ENCODE assay signal across 14 mouse cellular contexts in genomic region chr10:25928448-25928786, GRCm38 (mm10).
DNase-seq lines count a peak whose midpoint lies in the region; ATAC-seq lines count a peak whose summit lies in the region.
"Had no signal": no experiment of that assay in that cellular context is flagged by ENCODE, and none has a peak within 500 bp of the region (broad histone marks: within the 10 kb centered on the region; RNA-seq: fewer than 3 reads in every experiment).

No protein-coding gene starts in this region.

- H3K27ac ChIP-seq in forebrain, embryonic 15.5 days (replicated peaks) = no peak overlapping the region
- no peak overlapping the region for H3K27ac ChIP-seq in forebrain, embryonic 10.5 days
- H3K27ac ChIP-seq in embryonic facial prominence, embryonic 14.5 days (replicated peaks; ENCODE audit: low read depth, low read length) = peak overlapping the region; percentile 56
- no peak overlapping the region for H3K27ac ChIP-seq in liver, embryonic 12.5 days
- H3K27ac ChIP-seq: gastrocnemius, adult 2 months; hindbrain, postnatal 0 days had no signal

- no peaks in the 10 kb centered on the region for H3K36me3 ChIP-seq in forebrain, embryonic 15.5 days
- no peaks in the 10 kb centered on the region for H3K36me3 ChIP-seq in forebrain, embryonic 10.5 days (replicated peaks)
- H3K36me3 ChIP-seq in embryonic facial prominence, embryonic 14.5 days (ENCODE audit: control insufficient read depth, insufficient read depth, low read length) = no peaks in the 10 kb centered on the region
- no peaks in the 10 kb centered on the region for H3K36me3 ChIP-seq in liver, embryonic 12.5 days

- DNase-seq in forebrain, embryonic 10.5 days (ENCODE audit: extremely low spot score, low spot score) = no peak
- DNase-seq in 3T3-L1 (ENCODE audit: low read depth, low spot score) = peak; percentile 34
- no peak for DNase-seq in embryonic facial prominence, embryonic 14.5 days (ENCODE audit: low spot score)
- no peak for DNase-seq in ovary, postnatal 14 days (ENCODE audit: low spot score)
- DNase-seq in layer of hippocampus, adult 18-20 months (ENCODE audit: low spot score in 2 of 2) = no peak
- no peak for DNase-seq in cerebellum, postnatal 4 days (ENCODE audit: low spot score in 2 of 2)
- DNase-seq: adrenal gland, postnatal 14 days; gastrocnemius, adult 2 months; thymus, postnatal 14 days had no signal

- no peak overlapping the region for H3K4me3 ChIP-seq in forebrain, embryonic 15.5 days
- no peak overlapping the region for H3K4me3 ChIP-seq in forebrain, embryonic 10.5 days
- H3K4me3 ChIP-seq in embryonic facial prominence, embryonic 14.5 days (ENCODE audit: low read depth, low read length) = no peak overlapping the region
- H3K4me3 ChIP-seq in liver, embryonic 12.5 days = no peak overlapping the region
- H3K4me3 ChIP-seq: gastrocnemius, adult 2 months had no signal

- H3K27me3 ChIP-seq in forebrain, embryonic 15.5 days = no peaks in the 10 kb centered on the region
- 0 out of 2 replicates have a peak, but pooled peaks cover 4% of the 10 kb centered on the region for H3K27me3 ChIP-seq in forebrain, embryonic 10.5 days (ENCODE audit: poor library complexity, severe bottlenecking)
- H3K27me3 ChIP-seq in embryonic facial prominence, embryonic 14.5 days (replicated peaks; ENCODE audit: control insufficient read depth, insufficient read depth, low read length) = no peaks in the 10 kb centered on the region
- H3K27me3 ChIP-seq in liver, embryonic 12.5 days (replicated peaks) = no peaks in the 10 kb centered on the region
- H3K27me3 ChIP-seq: Patski had no signal

- ATAC-seq in forebrain, embryonic 15.5 days (replicated peaks) = peak; percentile 3
- no peak for ATAC-seq in embryonic facial prominence, embryonic 14.5 days (ENCODE audit: low read depth)
- ATAC-seq in liver, embryonic 12.5 days = peak; percentile 44; the same call in 1 of the 2 replicates
- ATAC-seq: Patski had no signal

- 40% methylated on average over 3 of the region's 3 CpGs for WGBS in forebrain, embryonic 15.5 days
- WGBS in forebrain, embryonic 10.5 days = 51% methylated on average over 3 of the region's 3 CpGs
- 41% methylated on average over 3 of the region's 3 CpGs for WGBS in embryonic facial prominence, embryonic 14.5 days
- 42% methylated on average over 3 of the region's 3 CpGs for WGBS in liver, embryonic 12.5 days (ENCODE audit: insufficient replicate concordance)

- H3K4me2 ChIP-seq in forebrain, embryonic 15.5 days (replicated peaks) = no peak overlapping the region
- H3K4me2 ChIP-seq in embryonic facial prominence, embryonic 14.5 days (ENCODE audit: low read depth, low read length) = no peak overlapping the region
- H3K4me2 ChIP-seq in liver, embryonic 12.5 days = no peak overlapping the region
- H3K4me2 ChIP-seq: lung, embryonic 14.5 days had no signal

- H3K4me1 ChIP-seq in forebrain, embryonic 15.5 days = peaks cover 12% of the 10 kb centered on the region
- peaks cover 26% of the 10 kb centered on the region for H3K4me1 ChIP-seq in forebrain, embryonic 10.5 days
- H3K4me1 ChIP-seq in embryonic facial prominence, embryonic 14.5 days (ENCODE audit: control insufficient read depth, insufficient read depth, low read length) = peaks cover 30% of the 10 kb centered on the region
- H3K4me1 ChIP-seq in liver, embryonic 12.5 days = no peaks in the 10 kb centered on the region

- H3K9me3 ChIP-seq in forebrain, embryonic 15.5 days = no peaks in the 10 kb centered on the region
- H3K9me3 ChIP-seq in forebrain, embryonic 10.5 days = no peaks in the 10 kb centered on the region
- no peaks in the 10 kb centered on the region for H3K9me3 ChIP-seq in embryonic facial prominence, embryonic 14.5 days (ENCODE audit: control insufficient read depth, low read length)
- H3K9me3 ChIP-seq in liver, embryonic 12.5 days (replicated peaks) = no peaks in the 10 kb centered on the region

- H3K9ac ChIP-seq in forebrain, embryonic 15.5 days (replicated peaks) = no peak overlapping the region
- no peak overlapping the region for H3K9ac ChIP-seq in embryonic facial prominence, embryonic 14.5 days (ENCODE audit: low read depth, low read length)
- H3K9ac ChIP-seq in liver, embryonic 12.5 days = no peak overlapping the region
- H3K9ac ChIP-seq: lung, embryonic 14.5 days had no signal
